Mouse (Mus musculus): Measurements from ENCODE around the gene Gm10340. TPM values are rescaled to one million over a fixed set of nuclear protein-coding genes. Genes with fewer than 3 reads are reported as not detected.
"Not testable (repeated sequence)": the region's sequence is repeated elsewhere in the genome, so short reads cannot be mapped to it uniquely, and the experiment has no call there.

The Gm10340 gene
- polyA plus RNA-seq (2012; rRNA removed) = 0.29 TPM in 1 of 2 replicates, not detected in the other

GRCm38 (mm10) chr14:3133697-3134096 lies at the start of gene Gm10340:
TSS of gene Gm10340 (plus strand) at chr14:3133997.
- WGBS = 86% methylated on average over 2 of the region's 3 CpGs
- DNase-seq (ENCODE audit: low read depth, low spot score) = not testable (repeated sequence)

GRCm38 (mm10) chr14:3116051-3116450 lies 17.7 kb upstream of the Gm10340 start:
- not testable (repeated sequence) for DNase-seq (ENCODE audit: low read depth, low spot score)
- 93% methylated on average over 20 of the region's 25 CpGs for whole genome bisulfite sequencing

DNA sequence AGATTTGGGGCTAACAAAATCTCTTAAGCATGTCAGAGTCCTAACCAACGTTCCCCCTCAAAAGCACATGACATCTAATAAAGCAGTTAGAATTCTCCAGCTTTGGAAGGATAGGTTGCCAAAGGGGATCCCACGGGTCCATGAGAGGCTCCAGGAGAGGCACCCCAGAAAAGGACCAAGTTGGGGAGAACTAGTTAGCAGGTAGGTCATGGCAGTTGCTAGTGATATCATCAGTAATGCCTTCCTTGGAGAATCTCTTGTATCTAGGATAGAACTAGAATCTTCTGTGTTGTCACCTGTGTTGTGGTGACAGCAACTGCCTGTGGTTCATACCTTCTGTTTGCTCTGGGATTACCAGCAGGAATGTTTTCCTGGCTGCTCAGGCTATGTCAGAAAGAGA lies 54.2 kb downstream of the Gm10340 start, which contains the start of gene Gm5795:
Gm5795 (plus strand) TSS at position 301 of the 400 bp plus-strand sequence.
- WGBS = no CpG with 5 or more reads among the region's 2 CpGs
- DNase-seq (ENCODE audit: low read depth, low spot score) = not testable (repeated sequence)

Other genes with a start within 250 kb of the Gm10340 start
- gene Gm2888, start 104.0 kb upstream of the Gm10340 start, polyA plus RNA-seq (2012; rRNA removed) = not detected in 2 replicates
- 0.12 TPM in 1 of 2 replicates, not detected in the other for gene Gm2897, start 84.7 kb upstream of the Gm10340 start, polyA plus RNA-seq (2012; rRNA removed)
- gene Gm5795, start 54.3 kb downstream of the Gm10340 start, polyA plus RNA-seq (2012; rRNA removed) = not detected in 2 replicates
- gene D830030K20Rik, start 74.5 kb downstream of the Gm10340 start, polyA plus RNA-seq (2012; rRNA removed) = not detected in 2 replicates
- not detected in 2 replicates for gene Gm2956, start 198.6 kb downstream of the Gm10340 start, polyA plus RNA-seq (2012; rRNA removed)